Mouse (Mus musculus): ENCODE results near the gene Gal3st1. TPM values are rescaled to one million over a fixed set of nuclear protein-coding genes. Genes with fewer than 3 reads are reported as not detected.
A peak's percentile ranks its signal among the peaks of the same experiment; 100 is the strongest.
"Not testable (repeated sequence)": the region's sequence is repeated elsewhere in the genome, so short reads cannot be mapped to it uniquely, and the experiment has no call there.

Gal3st1 gene
- 5.5 and 6.9 TPM in 2 replicates for polyA plus RNA-seq (2012; rRNA removed)

DNA sequence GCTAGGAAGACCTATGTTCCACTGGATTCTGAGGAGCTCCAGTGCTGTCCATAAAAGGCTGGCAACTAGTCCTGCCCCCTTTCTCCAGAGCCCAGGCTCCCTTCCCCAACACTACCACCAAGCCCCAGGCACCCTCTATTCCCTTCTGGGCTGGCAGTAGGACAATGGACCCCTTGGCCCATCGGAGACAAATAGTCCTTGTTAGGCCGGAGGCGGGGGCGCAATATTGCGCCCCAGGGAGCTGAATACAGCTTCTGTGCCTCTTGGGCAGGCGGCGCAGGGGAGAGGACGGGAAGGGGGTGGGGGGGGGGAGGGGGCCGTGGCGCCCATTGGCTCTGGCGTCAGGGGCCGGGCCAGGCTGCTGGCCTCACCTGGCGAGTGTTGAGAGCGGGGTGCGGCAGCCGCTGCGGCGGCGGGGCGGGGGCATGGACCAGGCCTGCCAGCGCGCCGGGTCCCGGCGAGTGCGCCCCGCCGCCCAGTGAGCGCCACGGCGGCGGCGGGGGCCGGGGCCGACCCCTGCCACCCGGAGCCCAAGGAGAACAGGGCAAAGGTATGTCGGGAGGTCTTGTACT is at the start of gene Gal3st1:
TSS of gene Gal3st1 (plus strand) at position 346 of the 572 bp plus-strand sequence.
- no peak for DNase-seq (ENCODE audit: low spot score)

DNA sequence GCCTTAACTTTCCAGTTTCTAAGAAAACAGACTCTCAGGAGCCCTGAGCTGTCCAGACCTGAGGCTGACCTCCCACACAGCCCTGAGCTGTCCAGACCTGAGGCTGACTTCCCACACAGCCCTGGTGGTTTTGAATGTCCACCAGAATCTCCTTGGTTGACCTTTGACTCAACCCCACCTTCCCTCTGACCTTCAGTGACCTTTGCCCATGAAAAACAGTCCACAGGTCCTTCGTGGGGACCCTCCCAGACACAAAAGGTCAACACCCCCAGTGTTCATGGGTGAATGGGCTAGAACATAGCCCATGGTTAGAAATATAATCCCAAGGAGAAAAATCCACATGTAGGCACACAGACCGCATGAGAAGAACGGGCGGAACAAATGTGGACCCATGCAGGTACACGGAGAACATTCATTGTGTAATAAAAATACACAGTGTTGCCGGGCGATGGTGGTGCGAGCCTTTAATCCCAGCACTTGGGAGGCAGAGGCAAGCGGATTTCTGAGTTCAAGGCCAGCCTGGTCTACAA is 49.6 kb upstream of the Gal3st1 start:
- DNase-seq (ENCODE audit: low spot score) = peak; percentile 4

DNA sequence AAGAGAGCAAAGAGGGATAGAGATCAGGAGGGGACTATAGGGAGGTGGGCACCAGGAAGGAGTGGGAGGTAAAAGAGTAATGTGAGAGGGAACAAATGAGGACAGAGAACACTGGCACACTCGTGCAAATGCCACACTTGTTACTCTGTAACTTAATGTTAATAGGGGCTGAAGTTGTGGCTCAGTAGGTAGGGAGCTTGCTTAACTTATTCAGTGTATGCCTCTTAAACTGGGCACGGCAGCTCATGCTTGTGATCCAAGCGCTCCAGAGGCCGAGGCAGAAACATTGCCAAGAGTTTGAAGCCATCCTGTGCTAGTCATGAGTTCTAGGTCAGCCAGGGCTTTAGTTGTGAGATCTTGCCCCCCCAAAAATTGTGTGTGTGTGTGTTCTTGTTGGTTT is 48.3 kb upstream of the Gal3st1 start:
- peak; percentile 9 for DNase-seq (ENCODE audit: low spot score)

DNA sequence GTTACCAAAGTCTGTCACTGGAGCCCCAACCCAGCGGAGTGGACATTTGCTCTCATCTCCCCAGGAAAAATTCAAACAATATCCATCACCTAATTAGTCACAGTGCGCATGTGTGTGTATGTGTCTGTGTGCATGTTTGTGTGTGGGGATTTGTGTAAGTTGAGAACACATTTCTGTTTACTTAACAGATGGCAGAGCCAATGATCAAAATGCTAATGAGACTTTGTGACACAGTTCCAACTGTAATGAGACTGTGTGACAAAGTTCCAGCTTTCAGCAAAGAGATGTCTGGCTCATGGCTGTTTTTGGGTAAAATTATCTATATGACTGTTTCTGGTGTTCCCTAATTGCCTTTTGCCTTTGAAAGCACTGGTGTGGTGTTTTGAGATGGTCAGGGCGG is 47.1 kb upstream of the Gal3st1 start:
- no peak for DNase-seq (ENCODE audit: low spot score)

DNA sequence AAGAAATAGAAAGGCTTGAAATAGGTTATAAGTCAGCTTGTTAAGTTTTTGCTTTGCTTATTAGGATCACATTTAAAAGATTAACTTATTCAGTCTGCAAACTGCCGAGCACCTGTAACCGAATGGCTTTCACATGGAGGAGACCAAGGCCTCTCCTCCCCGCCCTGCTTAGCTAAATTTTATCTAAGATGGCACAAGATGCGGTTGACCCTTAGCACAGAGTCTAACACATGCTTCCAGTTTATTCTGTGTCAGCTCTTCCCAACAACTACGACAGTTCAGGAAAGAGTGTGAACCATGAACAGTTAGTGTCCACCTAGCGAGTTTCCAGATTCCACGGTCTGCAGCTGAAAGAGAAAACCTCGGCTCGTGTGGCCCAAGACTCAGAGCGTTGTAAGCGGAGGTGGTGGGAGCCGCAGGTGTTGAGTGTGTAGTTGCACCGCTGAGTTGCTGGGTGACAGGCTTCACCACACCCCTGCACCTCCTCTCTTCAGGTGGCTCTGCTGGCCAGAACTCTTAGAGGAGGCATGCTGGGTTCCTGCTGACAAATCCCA is 46.0 kb upstream of the Gal3st1 start:
- DNase-seq (ENCODE audit: low spot score) = peak; percentile 1

GRCm38 (mm10) chr11:3941371-3941770 is 42.1 kb upstream of the Gal3st1 start:
- peak; percentile 3 for DNase-seq (ENCODE audit: low spot score)

DNA sequence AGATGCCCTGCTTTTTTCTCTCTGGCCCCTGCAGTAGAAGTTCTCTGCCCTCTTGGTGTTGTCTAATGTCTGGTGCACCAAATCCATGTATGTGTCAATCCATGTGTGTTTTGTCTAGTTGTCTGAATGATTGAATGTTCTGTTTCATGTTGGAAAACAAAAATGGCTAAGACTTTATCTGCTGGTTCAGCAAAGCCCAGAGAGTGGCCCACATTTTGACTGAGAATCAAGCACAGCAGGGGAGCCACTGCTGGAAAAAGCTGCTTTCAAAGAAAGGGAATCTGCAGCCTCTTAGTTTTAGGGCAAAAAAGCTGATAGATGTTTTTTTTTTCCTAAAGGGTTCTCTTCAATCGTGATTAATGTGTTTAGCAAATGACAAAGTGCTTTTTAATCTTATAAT is 37.0 kb upstream of the Gal3st1 start:
- no peak for DNase-seq (ENCODE audit: low spot score)

DNA sequence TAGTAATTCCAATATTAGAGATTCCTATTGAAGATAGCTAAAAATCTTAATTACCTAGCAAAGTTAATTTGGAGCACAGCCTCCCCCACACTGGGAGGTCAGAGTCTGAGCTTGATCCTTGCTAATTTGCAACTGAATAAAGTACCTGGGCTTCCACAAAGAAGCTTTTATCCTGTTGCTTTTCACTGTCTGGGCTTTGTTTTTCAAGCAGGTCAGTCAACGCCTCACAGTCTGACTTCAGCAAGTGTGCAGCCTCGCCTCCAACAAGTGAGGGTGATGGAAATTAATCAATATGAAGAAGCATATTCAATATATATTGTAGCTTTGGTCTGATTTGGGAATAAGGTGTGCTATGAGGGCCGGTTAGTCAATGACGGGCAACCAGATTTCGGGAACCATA is 28.6 kb upstream of the Gal3st1 start:
- DNase-seq (ENCODE audit: low spot score) = not testable (repeated sequence)

DNA sequence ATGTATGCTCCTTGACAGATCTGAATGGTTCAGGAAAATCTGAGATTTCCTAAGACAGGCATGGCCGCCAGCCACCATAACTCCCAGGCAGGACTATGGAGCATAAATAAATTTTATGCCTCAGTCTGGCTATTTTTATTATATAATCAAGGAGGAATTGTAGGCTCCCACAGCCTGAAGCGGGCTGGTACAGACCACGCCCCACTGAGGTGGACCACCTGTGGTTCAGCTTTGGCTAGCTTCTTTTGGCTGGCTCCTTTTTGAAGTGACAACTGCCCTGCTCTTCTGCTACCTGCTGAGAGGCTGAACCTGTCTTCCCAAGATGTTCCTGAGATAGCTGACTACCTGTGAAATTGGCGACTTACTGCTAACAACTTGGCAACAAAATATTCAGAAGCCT is 28.1 kb upstream of the Gal3st1 start:
- DNase-seq (ENCODE audit: low spot score) = not testable (repeated sequence)

DNA sequence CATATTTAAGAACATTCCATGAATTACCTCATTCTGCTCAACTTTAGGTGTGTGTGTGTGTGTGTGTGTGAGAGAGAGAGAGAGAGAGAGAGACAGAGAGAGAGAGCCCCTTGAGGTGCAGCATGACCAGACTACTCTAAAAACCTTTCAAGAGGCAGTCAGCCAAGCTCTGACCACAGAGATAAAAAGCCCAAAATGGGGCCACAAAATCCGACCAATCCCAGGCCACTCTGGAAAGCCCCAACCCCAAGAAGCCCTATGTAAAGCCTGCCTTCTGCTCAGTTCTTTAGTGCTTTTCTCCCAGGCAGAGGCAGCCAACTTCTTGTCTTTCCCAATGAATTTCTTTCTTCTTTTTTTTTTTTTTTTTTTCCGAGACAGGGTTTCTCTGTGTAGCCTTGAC is 22.5 kb upstream of the Gal3st1 start:
- DNase-seq (ENCODE audit: low spot score) = no peak

GRCm38 (mm10) chr11:3961761-3962160 is 21.7 kb upstream of the Gal3st1 start:
- DNase-seq (ENCODE audit: low spot score) = no peak

GRCm38 (mm10) chr11:3963155-3963554 is 20.3 kb upstream of the Gal3st1 start:
- no peak for DNase-seq (ENCODE audit: low spot score)

- peak; percentile 64 for DNase-seq (ENCODE audit: low spot score)
These were observed 19.6 kb upstream of the Gal3st1 start, which contains the start of gene Pes1 for GRCm38 (mm10) chr11:3963610-3964415. Pes1 (plus strand) TSS chr11:3963975.

DNA sequence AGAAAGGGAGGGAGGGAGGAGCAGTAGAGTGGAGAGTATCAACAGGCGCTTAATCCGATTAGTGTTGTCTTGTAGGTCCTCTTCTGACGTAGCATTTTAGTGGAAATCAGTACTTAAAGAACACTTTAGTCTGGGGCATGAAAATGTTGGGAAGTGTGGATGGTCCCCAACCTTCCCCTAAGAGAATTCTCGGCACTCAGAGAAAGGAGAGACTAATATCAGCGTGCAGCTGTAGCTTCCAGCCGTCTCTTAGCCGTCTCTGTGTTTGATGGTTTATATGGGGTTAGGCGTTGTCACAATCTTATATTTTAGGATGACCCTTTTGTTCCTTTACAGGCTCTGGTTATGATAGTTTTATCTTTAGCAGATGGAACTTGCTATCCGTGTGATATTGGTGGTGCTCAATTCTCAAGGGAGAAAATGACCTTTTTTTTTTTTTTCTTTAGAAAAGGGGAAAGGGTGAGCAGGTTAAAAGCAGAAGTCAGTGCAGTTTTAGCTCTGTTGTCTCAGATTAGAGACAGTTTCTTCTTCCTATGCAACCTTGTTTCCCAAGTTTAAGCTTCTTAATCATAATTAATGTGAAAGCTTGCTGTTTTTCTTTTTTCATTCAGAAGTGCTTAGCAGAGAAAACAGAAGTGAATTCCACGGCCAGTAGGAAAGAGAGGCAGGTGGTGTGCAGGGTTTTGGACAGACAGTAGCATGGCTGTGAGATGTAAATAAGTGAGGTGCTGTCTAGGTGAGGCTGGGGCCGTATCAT is 18.8 kb upstream of the Gal3st1 start:
- DNase-seq (ENCODE audit: low spot score) = no peak

DNA sequence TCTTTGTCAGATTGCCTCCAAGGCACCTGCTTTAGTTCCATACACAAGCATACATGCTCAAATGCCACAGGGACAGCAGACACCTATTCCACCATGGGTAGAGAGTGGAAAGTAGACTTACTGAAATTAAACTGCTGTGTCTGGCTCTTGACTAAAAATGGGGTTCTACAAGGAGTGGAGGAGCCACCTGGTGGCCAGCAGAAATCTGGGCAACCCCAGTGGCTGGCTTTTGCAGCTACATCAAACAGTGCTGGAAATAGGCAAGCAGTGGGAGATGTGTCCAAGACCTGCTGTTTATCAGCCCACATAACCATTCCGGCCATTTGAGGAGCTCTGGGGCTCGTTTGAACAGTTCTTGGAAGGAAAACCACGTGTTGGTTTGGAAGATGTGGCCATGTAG is 13.6 kb upstream of the Gal3st1 start:
- peak; percentile 5 for DNase-seq (ENCODE audit: low spot score)

GRCm38 (mm10) chr11:3970361-3970760 is 13.1 kb upstream of the Gal3st1 start:
- DNase-seq (ENCODE audit: low spot score) = peak; percentile 6

DNA sequence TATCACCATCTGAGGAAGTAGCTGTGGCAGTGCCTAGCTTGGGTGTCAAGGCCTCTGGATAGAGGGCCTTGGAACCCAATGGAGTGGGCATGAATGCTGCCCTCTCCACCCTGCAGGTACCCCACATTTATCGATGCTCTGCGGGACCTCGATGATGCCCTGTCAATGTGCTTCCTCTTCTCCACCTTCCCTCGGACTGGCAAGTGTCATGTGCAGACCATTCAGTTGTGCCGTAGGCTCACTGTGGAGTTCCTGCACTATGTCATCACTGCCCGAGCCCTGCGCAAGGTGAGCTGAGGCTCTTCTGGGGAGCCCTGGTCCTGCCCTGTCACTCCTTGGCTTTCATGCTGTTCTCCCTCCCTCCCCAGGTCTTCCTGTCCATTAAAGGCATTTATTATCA is 10.4 kb upstream of the Gal3st1 start:
- DNase-seq (ENCODE audit: low spot score) = no peak

DNA sequence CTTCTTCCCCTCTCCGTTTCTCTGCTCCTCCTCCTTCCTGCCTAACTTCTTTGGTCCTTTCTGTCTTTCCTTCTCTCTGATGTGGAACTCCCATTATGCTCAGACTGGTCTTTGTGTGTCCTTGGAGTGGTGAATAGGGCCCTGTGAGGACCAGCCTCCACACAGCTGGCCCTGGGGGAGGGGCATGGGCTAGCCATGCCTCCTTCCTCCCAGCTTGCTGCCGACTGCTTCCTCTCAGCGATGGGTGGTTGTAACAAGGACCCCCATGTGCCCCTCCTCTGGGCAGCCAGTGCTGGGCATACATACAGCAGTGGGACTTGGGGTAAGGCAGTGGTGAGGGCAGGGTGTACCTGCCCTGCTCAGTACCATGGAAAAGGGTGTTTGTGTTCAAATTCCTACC is 9.1 kb upstream of the Gal3st1 start:
- no peak for DNase-seq (ENCODE audit: low spot score)

GRCm38 (mm10) chr11:3976678-3977077 is 6.8 kb upstream of the Gal3st1 start, which contains the start of gene 4930556J24Rik:
4930556J24Rik (minus strand) TSS chr11:3976778.
- no peak for DNase-seq (ENCODE audit: low spot score)

DNA sequence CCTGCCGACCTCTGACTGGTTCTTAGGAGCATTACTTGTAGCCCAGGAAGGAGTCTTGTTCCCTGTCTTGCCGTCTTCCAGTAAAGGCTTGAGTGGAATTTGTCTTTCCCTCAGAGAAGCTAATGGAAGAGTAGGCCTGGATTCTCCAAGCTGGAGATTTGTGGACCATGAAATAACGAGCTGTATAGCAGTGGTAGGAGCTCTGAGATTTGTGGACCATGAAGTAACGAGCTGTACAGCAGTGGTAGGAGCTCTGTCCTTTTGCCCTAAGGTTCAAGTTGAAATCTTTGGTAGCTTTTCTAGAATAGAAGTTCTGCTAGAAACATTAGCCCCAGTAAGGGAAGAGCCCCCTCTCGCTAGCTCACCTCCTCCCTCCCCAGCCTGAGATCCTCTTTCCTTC is 5.0 kb upstream of the Gal3st1 start:
- no peak for DNase-seq (ENCODE audit: low spot score)

DNA sequence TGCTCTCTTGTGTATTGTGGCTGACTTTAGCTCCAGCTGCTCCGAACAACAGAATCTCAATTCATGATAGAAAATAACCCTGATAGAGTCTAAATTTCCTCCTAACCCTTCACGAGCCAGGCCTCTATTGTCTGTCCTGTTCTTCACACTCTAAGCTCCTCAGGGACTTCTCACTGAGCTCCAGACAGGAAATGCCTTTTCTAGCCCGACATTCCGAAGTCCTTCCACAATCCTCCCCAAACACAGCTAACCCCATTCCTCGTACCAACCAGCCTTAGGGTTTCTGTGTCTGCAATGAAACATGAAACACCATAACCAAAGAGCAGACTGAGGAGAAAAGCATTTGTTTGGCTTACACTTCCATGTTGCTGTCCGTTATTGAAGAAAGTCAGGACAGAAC is 1.9 kb upstream of the Gal3st1 start:
- DNase-seq (ENCODE audit: low spot score) = no peak

Data from urinary bladder, adult 2 months (tissue).